Mouse (Mus musculus) erythroblast, embryonic 14.5 days (primary cell): ENCODE data around the gene Kcnk1.

Experiments used
- GATA1 ChIP-seq: IDR thresholded peaks from 2 replicates; pipeline ENCODE4 v1.6.1; 2012; ENCODE audit warnings: low read length, inconsistent platforms, mixed read lengths
- TAL1 ChIP-seq: IDR thresholded peaks from 3 replicates; pipeline ENCODE4 v1.6.1; 2012; ENCODE audit warnings: low read length, inconsistent platforms, mixed read lengths

GRCm38 (mm10) chr8:126032776-126033175 is 37.8 kb downstream of the Kcnk1 start:
- TF ChIP-seq TAL1 (no peak), GATA1 (no peak)
